Mouse (Mus musculus) liver, embryonic 14.5 days (tissue): ENCODE measurements around the gene Fitm2.

Experiments used
- CTCF ChIP-seq: IDR thresholded peaks from 2 replicates; pipeline ENCODE4 v1.5.1; 2016; ENCODE audit warnings: antibody characterized with exemption, low read depth, control low read depth
- EP300 ChIP-seq: IDR thresholded peaks from 2 replicates; pipeline ENCODE4 v1.6.1; 2016; ENCODE audit warnings: antibody characterized with exemption, low read depth

- TF ChIP-seq EP300, result no peak
- no peak for TF ChIP-seq CTCF
Observed at GRCm38 (mm10) chr2:163502219-163502618, 29.8 kb upstream of the Fitm2 start.
